Mouse (Mus musculus) forebrain, embryonic 14.5 days (tissue): ENCODE data around the gene Irs2. TPM values are rescaled to one million over a fixed set of nuclear protein-coding genes. Genes with fewer than 3 reads are reported as not detected.

Experiments used
- ATAC-seq: fragments of 200-750 bp; cut with Nextera tagmentation; 2 replicates; pipeline ENCODE4 v1.8.0; 2017; ENCODE audit warnings: mild to moderate bottlenecking, moderate library complexity
- DNase-seq: peaks from one replicate; pipeline ENCODE4 v3.0.0-alpha.2; 2015; ENCODE audit warnings: low spot score
- H3K27ac ChIP-seq: fragments of 300-500 bp; sonication (generic); 2 replicates; pipeline ENCODE4 v1.5.1; 2014; ENCODE audit warnings: low read depth, mild to moderate bottlenecking, control low read depth, low read length, moderate library complexity
- H3K27me3 ChIP-seq: fragments of 300-500 bp; sonication (generic); replicated peaks from 2 replicates; pipeline ENCODE4 v1.6.1; 2014; ENCODE audit warnings: low read length, control low read depth, mixed read lengths; ENCODE audit not compliant: control insufficient read depth, insufficient read depth
- H3K36me3 ChIP-seq: fragments of 300-500 bp; sonication (generic); 2 replicates; pipeline ENCODE4 v1.6.1; 2014; ENCODE audit warnings: low read length, control low read depth; ENCODE audit not compliant: control insufficient read depth, insufficient read depth
- H3K4me1 ChIP-seq: fragments of 300-500 bp; sonication (generic); 2 replicates; pipeline ENCODE4 v1.6.1; 2014; ENCODE audit warnings: antibody characterized with exemption, low read length, control low read depth; ENCODE audit not compliant: control insufficient read depth, insufficient read depth
- H3K4me2 ChIP-seq: fragments of 300-500 bp; sonication (generic); 2 replicates; pipeline ENCODE4 v1.6.1; 2014; ENCODE audit warnings: mild to moderate bottlenecking, control low read depth, low read length
- H3K4me3 ChIP-seq: fragments of 300-500 bp; sonication (generic); 2 replicates; pipeline ENCODE4 v1.5.1; 2014; ENCODE audit warnings: low read depth, low read length, control low read depth
- H3K9ac ChIP-seq: fragments of 300-500 bp; sonication (generic); 2 replicates; pipeline ENCODE4 v1.6.1; 2014; ENCODE audit warnings: mild to moderate bottlenecking, low read length, control low read depth, moderate library complexity
- H3K9me3 ChIP-seq: fragments of 300-500 bp; sonication (generic); replicated peaks from 2 replicates; pipeline ENCODE4 v1.6.1; 2016; ENCODE audit warnings: low read length, control low read depth, mixed read lengths; ENCODE audit not compliant: control insufficient read depth
- WGBS: fragments of 180-500 bp; shearing (Covaris S2); extraction: QIAGEN DNeasy Blood & Tissue Kit; methylation state at CpG from one replicate; pipeline ENCODE4 v1.1.7; 2014; 5-methylcytosine and 5-hydroxymethylcytosine counted together
- polyA plus RNA-seq: library from polyadenylated mRNA; unstranded; fragments of >200 nt; fragmentation: Nextera tagmentation; extraction: Ambion mirVana; gene quantifications from 2 replicates; pipeline ENCODE4 v1.2.1, GENCODE M21; 2014

Irs2 gene
- polyA plus RNA-seq, 1 experiment from 2014 or later: 3.9 TPM

DNA sequence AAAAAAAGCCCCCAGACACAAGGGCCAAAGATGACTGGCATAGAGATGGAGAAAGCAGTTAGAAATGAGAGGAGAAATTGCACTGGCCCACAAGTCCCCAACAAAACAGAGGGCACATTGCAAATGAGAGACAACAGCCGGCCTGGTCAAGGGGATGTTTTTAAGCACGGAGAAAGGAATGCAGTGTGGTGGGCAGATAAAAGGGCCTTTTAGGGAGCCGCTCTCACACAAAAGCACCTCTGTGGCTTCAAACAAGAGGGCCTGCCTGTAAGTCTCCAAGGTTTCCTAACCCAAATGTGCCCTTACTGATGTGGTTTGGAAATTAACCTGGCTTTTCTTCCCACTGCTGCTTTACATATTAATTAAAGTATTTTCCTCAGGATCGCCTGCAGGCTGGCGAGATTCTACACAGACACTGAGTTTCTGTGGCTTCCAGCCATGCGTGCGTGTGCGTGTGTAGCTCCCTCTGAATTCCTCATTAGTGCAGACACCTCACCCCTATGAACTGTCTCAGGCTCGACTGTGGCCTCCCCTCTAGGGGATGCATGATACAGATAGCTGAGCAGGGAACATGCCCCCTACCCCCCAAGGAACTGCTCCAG lies 35.3 kb downstream of the Irs2 start:
- H3K27ac ChIP-seq: 0 out of 2 replicates have a peak overlapping the region, but pooled peaks have one; percentile 21
- no peaks in the 10 kb centered on the region for H3K36me3 ChIP-seq
- peaks cover 20% of the 10 kb centered on the region for H3K4me1 ChIP-seq
- H3K9ac ChIP-seq: 0 out of 2 replicates have a peak overlapping the region, but pooled peaks have one; percentile 25
- no peaks in the 10 kb centered on the region for H3K9me3 ChIP-seq
- DNase-seq (peak; percentile 42), ATAC-seq (0 out of 2 replicates have a peak, but pooled peaks have one; percentile 30)
- H3K27me3 ChIP-seq: no peaks in the 10 kb centered on the region
- no peak overlapping the region for H3K4me2 ChIP-seq
- 4% methylated on average over 9 of the region's 9 CpGs for WGBS
- H3K4me3 ChIP-seq: no peak overlapping the region

DNA sequence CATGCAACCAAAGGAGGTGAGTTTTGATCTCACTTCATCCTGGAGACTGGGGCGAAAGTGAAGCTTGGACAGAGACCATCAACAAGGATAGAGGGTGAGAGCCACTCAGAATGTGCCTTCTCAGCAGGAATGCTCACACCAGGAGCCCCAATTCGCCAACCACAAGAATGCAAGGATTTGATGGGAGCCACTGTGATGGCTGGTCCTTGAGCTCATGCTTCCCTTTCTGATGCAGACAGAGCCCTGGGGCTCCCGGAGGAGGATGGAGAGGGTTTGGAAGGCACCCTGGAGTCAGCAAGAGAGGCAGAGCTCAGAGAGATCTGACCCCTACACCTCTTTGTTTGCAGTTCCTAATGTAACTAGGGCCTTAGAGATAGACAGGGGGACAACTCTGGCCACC lies 36.3 kb downstream of the Irs2 start:
- Histone ChIP-seq H3K4me2 (no peak overlapping the region), H3K9me3 (no peaks in the 10 kb centered on the region), H3K27me3 (no peaks in the 10 kb centered on the region)

DNA sequence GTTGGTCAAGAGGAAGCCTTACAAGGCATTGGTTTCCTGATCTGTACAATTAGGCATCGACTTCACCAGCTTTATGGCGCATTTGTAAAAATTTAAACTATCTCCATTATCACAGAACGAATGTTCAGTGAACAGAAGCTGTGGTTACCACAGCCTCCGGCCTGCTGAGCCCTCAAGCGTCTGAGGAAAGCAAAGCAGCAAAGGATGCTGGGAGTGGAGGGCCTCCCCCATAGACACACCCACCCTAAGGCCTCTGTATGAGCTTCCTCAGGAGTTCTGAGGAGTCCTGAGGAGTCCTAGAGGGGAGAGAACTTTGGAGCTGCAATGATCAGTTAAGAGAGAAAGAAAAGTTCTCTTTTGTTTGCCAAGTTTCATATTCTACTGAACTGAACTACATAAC lies 36.7 kb downstream of the Irs2 start:
- Histone ChIP-seq H3K36me3 (no peaks in the 10 kb centered on the region), H3K27me3 (no peaks in the 10 kb centered on the region), H3K9me3 (no peaks in the 10 kb centered on the region), H3K4me3 (no peak overlapping the region), H3K9ac (no peak overlapping the region), H3K4me1 (peaks cover 15% of the 10 kb centered on the region), H3K27ac (no peak overlapping the region), H3K4me2 (no peak overlapping the region)
- ATAC-seq (no peak), DNase-seq (no peak)
- 86% methylated on average over 5 of the region's 5 CpGs for WGBS

More for the DNA sequence above, 36.3 kb downstream of the Irs2 start:
- Histone ChIP-seq H3K36me3 (no peaks in the 10 kb centered on the region), H3K4me3 (no peak overlapping the region), H3K27ac (no peak overlapping the region), H3K9ac (no peak overlapping the region), H3K4me1 (peaks cover 15% of the 10 kb centered on the region)
- ATAC-seq (no peak), DNase-seq (no peak)
- 56% methylated on average over 3 of the region's 3 CpGs for WGBS

DNA sequence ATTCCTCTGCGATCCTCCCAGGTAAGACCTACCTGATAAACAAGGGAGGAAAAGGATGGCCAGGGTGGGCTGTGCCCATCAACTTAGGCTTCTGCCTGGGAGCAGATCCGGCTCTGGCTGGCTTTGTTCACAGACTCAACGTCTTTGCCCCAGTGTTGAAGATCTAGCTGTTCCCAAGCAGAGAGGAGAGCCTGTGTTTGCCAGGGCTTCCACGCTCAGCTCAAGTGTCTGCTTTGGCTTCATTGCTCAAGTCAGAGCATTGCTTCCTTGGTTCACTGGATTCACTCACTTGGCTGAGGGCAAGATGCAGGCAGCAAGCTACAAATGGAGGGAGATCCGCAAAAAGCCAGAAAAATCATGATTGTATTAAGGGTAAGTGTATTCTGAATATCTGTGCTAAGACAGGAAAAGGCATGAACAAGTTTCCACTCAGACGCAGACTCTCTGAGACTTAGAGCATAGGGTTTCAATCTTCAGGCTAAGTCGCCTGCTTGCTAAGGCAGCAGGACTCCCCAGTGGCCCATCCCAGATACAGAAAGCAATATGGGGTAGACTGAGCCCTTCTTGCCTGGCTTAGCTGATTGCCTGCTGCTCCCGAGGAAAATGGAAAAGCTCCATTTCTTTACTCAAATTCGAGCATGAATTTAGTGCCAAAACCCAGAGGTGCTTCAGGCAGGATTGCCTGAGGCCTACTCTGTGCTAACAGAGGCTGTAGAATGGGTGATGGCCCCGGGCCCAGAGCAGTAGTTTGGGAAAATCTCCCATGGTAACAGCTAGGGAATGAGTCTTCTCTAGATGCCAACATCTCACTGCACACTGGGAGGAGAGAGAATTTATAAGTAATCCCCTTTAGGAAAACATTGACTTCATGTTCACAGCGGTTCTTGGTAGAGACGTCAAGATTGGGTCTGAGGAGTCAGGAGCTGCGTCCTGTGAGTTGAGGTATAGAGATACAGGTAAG lies 37.5 kb downstream of the Irs2 start:
- peak; percentile 44 for DNase-seq
- Histone ChIP-seq H3K27ac (no peak overlapping the region), H3K36me3 (no peaks in the 10 kb centered on the region), H3K9me3 (no peaks in the 10 kb centered on the region), H3K4me3 (no peak overlapping the region), H3K9ac (no peak overlapping the region), H3K4me2 (no peak overlapping the region), H3K27me3 (no peaks in the 10 kb centered on the region), H3K4me1 (peaks cover 17% of the 10 kb centered on the region)
- 82% methylated on average over 13 of the region's 13 CpGs for WGBS
- no peak; the same call in 1 of the 2 replicates for ATAC-seq

DNA sequence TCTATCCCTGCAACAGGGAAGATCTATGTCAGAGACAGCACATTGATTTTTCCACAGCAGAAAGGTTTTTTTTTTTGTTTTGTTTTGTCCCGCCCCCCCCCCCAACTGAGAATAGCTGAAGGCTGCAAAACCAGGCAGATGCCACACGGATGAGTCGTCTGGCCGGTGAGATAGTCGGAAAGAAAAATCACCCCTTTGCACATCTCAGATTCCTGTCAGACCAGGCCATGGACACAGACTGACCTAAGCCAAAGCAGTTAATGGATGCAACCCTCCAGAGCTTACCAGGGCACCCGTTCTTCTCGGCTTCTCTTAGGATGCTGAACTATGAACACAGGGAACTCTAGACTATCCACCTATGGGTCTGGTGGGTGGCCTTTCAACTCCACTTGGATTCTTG lies 39.6 kb downstream of the Irs2 start:
- H3K9ac ChIP-seq: no peak overlapping the region
- no peak overlapping the region for H3K27ac ChIP-seq
- peaks cover 23% of the 10 kb centered on the region for H3K4me1 ChIP-seq
- no peaks in the 10 kb centered on the region for H3K9me3 ChIP-seq
- no peak overlapping the region for H3K4me3 ChIP-seq
- H3K4me2 ChIP-seq: no peak overlapping the region
- WGBS: 68% methylated on average over 7 of the region's 7 CpGs
- H3K36me3 ChIP-seq: no peaks in the 10 kb centered on the region
- DNase-seq (no peak), ATAC-seq (no peak)
- H3K27me3 ChIP-seq: no peaks in the 10 kb centered on the region

DNA sequence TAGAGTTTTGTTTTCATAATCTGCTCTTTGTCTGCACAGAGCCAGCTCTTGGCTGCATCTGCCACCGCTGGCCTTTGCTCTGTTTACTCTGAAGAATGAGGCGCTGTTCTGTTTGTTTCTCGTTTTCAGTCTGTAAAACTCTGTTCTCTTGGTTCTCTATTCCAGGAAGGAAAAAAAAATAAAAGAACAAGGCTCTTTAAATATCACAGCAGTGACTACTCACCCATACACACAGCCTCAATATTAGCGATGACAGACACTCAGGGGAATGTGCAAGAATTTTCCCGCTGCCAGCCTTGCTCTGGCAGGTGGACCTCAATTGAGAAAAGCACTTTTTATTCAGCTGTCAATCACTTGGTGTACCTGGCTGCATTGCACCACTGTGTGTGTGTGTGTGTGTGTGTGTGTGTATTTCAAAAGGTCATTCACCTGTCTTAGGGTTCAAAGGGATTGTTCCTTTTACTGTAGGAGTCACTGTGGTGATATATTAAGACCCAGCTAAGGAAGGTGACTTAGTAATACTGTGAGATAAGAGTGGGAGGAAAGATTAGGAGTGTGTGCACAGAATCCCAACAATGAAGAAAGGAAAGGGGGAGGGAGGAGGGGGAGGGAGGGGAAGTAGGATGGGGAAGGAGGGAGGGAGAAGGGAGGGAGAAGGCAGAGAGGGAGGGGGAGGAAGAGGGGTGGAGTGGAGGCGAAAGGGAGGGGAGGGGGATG lies 42.7 kb downstream of the Irs2 start:
- peak overlapping the region; percentile 27; the same call in 1 of the 2 replicates for H3K27ac ChIP-seq
- DNase-seq (peak; percentile 37), ATAC-seq (no peak)
- H3K9me3 ChIP-seq: no peaks in the 10 kb centered on the region
- 10% methylated on average over 6 of the region's 6 CpGs for WGBS
- H3K4me1 ChIP-seq: peaks cover 27% of the 10 kb centered on the region
- 0 out of 2 replicates have a peak, but pooled peaks cover 3% of the 10 kb centered on the region for H3K27me3 ChIP-seq
- H3K4me3 ChIP-seq: no peak overlapping the region
- H3K4me2 ChIP-seq: 0 out of 2 replicates have a peak overlapping the region, but pooled peaks have one; percentile 7
- no peaks in the 10 kb centered on the region for H3K36me3 ChIP-seq
- peak overlapping the region; percentile 32; the same call in 1 of the 2 replicates for H3K9ac ChIP-seq

DNA sequence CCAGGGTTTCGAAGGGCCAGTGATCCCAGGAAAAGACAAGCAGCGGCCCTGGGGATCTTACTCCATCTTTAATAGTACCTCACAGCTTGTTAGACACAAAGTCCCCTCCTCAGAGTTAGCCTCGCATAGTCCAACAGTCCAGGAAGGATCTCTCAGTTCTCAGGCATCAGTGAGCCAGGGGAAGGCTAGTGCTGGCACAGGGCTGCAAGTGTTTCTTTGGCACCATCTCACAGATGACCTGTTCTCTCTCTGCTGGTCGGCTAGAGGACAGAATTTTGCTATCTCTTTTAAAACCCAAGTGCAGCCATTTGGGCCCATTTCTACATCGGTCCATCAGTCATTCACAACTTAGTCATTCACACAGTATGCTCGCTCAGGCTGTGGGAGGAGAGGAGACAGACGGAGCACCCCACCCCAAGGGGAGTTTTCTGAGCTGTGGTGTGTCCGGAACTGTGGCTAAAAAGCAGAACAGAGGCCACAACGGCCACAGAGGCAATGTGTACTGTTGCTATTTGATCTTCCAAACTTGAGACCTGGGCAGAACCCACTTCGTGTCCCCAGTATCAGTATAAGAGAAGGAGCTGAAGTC lies 43.7 kb downstream of the Irs2 start:
- Histone ChIP-seq H3K27ac (no peak overlapping the region), H3K9ac (no peak overlapping the region), H3K4me3 (no peak overlapping the region), H3K27me3 (0 out of 2 replicates have a peak, but pooled peaks cover 3% of the 10 kb centered on the region), H3K4me1 (peaks cover 34% of the 10 kb centered on the region), H3K9me3 (no peaks in the 10 kb centered on the region), H3K4me2 (no peak overlapping the region), H3K36me3 (no peaks in the 10 kb centered on the region)
- no peak for ATAC-seq
- no peak for DNase-seq
- 63% methylated on average over 10 of the region's 10 CpGs for WGBS

DNA sequence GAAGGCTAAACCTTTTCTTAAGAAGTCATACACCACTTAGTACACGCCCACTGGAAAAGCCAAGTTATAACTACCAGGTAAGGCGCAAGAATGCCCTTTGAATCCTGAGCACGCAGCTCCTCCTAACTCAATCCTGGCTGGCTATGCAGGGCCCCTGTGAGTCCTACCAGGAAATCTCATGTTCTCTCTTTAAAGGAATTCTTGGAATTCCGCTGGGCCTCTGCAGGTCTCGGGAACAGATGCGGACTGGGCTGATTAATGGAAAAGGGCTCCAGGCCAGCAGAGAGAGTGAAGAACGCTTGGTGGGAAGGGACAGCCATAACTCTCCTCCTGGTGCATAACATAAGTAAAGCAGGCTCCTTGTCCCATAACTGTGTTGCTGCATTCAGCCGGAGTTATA lies 46.3 kb downstream of the Irs2 start:
- H3K27ac ChIP-seq: no peak overlapping the region
- H3K4me3 ChIP-seq: no peak overlapping the region
- H3K9ac ChIP-seq: no peak overlapping the region; the same call in 1 of the 2 replicates
- H3K27me3 ChIP-seq: peaks cover 6% of the 10 kb centered on the region; the same call in 1 of the 2 replicates
- H3K36me3 ChIP-seq: no peaks in the 10 kb centered on the region
- no peaks in the 10 kb centered on the region for H3K9me3 ChIP-seq
- DNase-seq: no peak
- no peak overlapping the region for H3K4me2 ChIP-seq
- ATAC-seq: no peak
- H3K4me1 ChIP-seq: peaks cover 34% of the 10 kb centered on the region
- 30% methylated on average over 8 of the region's 8 CpGs for WGBS
